Mouse (Mus musculus): ENCODE results near the gene Mlxip.

Gene Mlxip

DNA sequence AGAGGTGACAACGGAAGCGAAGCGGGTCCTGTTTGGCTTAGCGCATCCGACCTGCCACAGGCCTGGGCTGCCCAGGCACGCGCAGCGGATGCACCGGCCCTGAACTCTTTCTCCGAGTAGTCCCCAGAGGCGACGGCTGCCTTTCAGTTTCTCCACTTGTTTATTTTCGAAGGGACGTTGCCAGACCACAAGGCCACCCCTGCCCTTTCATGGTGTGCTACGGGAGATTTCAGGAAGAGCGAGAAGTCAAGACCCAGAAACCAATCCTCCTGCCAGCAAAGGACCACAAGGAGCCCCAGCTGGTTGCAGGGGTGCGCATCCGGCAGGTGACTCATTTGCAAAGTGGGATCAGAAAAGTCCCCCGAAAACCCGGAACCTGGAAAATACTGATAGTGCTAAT, 12.6 kb upstream of the Mlxip start:
- no peak for DNase-seq (ENCODE audit: low read depth, low spot score)

DNA sequence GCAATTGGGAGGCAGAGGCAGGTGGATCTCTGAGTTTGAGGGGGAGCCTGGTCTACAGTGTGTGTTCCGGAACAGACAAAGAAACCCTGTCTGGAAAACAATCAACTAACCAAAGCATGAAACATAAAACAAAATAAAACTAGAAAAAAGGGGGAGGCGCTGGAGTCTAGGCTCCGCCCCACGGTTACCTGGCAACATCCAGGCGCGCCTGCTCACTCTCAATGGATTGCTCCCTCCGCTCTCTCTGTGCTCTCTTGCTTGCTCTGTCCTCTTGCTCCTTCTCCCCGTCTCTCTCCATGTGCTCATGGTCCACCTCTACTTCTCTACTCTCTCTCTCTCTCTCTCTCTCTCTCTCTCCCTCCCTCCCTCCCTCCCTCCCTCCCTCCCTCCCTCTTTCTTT, 11.9 kb upstream of the Mlxip start:
- no peak for DNase-seq (ENCODE audit: low read depth, low spot score)

DNA sequence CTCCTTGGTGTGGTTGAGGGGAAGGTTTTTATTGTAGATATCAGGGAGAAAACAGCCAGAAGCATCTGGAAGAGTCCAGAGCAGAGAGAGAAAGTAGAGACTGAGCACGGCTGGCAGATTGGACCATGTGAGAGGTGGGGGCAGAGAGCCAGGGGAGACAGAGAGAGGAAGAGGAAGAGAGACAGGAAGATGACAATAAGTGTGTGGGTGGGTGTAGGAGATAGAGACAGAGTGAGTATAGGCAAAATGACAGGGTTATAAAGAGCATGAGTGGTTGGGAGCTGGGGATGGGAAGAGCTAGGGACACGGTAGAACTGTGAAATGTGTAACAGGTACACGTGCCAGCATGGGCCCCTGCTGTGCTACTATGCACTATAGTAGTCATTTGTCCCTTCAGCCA, 6.1 kb upstream of the Mlxip start:
- no peak for DNase-seq (ENCODE audit: low read depth, low spot score)

DNA sequence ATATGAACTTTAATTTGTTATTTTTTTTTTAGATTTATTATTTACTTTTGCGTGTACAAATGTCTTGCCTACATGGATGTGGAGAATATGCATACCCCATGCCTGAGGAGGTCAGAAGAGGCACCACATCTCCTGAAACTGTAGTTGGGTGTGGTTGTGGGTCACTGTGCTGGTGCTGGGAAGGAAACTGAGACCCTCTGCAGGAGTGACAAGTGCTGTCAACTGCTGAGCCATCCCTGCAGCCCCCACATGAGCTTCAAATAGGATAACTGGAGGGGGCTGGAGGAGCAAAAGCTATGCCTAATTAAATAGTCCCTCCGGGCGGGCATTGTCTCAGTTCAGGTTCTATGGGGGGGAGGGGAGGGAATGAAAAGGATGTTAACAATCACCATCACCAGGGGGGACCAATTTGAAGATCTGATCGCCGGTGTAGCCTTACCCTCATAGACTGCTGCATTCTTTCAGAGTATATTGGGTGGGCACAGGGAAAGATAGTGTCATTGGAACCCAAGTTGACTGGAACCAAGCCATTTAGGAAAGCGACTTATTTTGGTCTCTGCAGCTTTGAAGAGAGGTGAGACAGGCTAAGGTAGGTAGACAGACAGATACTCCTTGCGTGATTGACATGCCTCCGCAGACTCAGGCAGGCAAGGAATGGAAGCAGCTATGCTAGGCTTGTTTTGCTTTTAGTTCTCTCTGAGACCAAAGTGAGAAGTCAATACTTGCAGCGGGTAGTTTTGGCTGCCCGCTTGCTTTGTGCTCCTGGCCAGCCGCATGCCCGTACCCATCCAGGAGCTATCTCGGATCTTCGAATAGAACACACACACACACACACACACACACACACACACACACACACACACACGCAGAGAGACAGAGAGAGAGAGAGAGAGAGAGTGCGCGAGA, 3.8 kb upstream of the Mlxip start:
- no peak for DNase-seq (ENCODE audit: low read depth, low spot score)

DNA sequence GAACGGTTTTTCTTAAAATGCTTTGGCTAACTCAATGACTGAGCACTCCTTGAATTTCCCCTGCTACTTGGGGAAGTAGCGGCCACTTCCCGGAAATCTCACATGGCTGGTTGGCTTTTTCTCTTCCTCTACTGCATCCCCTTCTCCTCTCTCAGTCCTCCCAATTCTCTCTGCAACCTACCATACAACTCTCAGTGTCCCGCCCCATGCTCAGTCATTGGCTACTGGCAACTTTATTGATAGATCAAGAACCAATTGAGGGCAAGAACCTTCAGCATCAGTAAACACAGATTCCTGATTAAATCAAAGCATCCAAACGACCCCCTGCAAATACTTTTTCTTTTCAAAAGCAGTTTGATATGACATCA, 3.2 kb upstream of the Mlxip start:
- DNase-seq (ENCODE audit: low read depth, low spot score), result no peak

DNA sequence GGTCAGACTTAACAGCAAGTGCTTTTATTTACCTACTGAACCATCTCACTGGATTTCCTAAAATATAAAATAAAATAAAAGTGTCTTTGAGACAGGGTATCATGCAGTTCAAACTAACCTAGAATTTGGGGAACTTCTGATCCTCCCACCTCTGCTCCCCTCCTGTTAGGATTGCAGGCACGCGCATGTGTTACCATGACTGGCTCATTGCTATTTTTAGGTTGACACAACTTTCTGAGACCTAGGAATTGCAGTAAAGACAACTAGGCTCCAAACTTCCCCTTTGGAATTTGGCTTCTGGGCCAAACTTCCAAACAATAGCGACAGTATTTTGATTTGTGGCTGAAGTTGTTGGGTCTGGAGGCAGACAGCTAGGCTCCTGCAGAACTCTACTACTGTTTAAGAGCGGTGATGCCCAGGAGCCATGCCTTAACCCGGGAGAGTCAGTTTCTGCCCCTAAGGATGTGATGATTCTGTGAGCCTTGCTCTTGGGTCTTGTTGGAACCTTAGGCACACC, 754 bp upstream of the Mlxip start:
- no peak for DNase-seq (ENCODE audit: low read depth, low spot score)

DNA sequence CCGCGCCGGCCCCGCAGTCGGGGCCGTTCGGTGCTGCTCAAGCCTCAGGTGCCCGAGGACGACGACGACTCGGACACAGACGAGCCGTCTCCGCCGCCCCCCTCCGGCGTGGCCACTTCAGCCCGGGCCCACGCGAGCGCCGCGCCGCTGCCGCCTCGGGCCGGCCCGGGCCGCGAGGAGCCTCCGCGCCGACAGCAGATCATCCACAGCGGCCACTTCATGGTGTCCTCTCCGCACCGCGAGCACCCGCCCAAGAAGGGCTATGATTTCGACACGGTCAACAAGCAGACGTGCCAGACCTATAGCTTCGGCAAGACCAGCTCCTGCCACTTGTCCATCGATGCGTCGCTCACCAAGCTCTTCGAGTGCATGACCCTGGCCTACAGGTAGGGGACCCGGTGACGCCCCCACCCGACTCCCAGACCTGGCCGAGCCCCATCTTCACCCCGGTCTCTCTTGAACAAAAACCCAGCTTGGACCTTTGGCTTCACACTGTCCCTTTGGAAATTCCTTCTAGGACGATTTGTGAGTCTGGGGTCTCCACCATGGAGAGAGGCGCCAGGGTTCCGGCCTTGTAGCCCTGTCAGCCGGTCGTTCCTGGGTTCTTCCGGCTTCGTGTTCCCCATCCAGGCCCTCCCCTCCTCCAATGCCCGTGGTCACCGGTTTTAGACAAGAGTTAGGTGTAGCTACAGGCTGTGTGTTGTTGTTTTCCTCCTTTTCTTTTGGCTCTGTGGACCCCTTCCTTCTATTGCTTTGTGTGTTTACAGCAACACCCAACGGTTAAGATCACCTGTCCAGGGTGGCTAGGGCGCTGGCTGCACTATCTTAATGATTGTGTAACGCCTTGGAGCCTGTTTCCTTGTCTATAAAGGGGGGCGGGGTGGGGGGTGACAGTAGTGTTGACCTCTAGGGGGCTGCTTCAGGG, 621 bp downstream of the Mlxip start:
- no peak for DNase-seq (ENCODE audit: low read depth, low spot score)

DNA sequence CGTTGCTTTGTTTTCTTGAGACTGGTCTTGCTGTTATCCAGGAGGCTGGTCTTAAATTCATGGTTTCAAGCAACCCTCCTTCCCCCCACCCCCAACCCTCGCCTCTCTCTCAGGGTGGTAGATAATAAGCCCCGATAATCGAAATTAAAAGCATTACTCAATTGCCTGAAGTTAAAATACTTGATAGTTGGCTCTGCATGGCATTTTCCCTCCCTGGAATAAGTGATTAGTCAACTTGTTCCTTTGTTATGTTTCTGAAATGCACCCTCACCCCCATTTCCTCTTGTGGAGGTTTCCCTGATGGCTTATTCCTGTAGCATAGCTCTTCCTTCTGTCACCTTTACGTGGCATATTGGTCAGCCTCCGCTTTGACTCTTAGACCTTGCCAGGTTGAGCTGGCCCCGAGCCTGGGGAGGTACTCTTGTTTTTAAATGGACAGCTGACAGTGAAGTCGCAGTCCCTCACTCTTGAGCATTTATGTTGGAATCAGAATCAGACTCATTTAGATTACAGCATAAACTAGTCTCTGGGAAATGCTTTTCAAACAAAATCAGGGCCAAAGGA, 2.4 kb downstream of the Mlxip start:
- no peak for DNase-seq (ENCODE audit: low read depth, low spot score)

DNA sequence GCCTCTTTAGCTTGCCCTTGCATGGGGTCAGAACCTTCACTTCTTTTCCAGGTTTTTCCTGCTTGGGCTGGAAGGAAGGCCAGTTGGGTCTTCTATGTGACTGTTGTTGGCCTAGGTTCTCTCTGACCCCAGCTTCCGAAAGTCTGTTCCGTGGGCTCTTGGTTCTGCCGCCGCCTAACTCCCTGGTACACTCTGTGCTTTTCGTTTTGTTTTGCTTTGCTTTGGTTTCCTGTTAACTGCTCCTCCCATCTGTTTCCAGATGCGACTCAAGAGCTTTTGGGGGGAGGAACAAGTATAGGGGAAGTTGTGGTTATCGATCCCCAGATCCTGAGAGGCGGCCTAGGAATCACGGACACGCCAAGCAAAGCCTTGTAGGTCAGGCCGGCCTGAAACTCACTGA, 3.2 kb downstream of the Mlxip start:
- DNase-seq (ENCODE audit: low read depth, low spot score), result no peak

DNA sequence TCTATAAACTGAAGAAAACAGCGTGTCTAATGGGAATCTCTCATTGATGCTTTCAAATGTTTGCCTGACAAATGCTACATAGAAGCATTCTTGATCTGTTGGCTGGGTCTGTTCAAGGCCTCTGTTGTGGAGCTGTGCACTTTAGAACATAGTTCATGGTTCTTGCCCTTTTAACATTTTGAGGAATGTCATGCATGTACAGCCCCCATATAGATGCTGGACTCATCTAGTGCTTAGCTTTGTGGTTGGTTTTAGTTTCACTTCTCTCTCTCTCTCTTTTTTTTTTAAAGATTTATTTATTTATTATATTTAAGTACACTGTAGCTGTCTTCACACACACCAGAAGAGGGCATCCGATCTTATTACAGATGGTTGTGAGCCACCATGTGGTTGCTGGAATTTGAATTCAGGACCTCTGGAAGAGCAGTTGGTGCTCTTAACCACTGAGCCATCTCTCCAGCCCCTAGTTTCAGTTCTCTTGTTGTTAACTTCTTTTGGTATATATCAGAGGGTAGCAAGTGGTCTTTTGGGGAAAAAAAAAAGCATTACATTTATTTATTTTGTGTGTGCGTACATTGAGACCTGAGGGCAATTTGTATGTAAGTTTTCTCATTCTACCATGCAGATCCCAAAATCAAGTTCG, 4.4 kb downstream of the Mlxip start:
- DNase-seq (ENCODE audit: low read depth, low spot score), result no peak

DNA sequence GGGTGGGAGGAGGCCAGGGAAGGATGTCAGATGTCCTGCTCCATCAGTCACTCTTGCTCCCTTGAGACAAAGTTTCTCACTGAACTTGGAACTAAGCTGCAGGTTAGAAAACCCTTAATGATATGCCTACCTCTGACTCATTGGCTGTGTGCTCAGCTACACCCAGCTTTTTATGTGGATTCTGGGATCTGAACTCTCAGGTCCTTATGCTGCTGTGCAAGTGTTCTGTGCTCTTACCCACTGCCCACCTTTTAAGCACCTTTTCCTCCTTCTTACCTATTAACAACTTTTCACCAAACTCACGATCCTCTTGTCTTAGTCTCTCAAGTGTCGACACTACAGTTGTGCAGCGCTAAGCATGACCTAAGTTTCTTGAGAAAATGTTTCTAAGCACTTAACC, 9.9 kb downstream of the Mlxip start:
- DNase-seq (ENCODE audit: low read depth, low spot score), result no peak

DNA sequence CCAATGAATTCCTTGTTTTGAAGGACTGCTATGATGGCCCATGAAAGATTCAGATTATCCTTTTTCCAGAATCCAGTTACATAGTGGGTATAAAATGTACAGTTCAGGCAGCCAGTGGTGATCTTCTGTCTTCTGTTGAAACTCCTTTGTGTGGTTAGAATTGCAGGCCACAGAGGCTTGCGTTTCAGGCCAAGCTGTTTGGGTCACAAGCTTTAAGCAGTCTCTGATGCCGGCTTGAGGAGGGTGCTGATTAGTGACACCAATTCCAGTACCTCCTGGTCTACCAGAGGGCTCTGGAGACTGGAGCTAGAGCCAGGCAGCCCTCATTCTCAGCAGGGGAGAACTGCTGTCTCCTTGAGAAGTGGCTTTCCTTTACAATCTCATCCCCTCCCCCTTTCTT, 12.4 kb downstream of the Mlxip start:
- no peak for DNase-seq (ENCODE audit: low read depth, low spot score)

DNA sequence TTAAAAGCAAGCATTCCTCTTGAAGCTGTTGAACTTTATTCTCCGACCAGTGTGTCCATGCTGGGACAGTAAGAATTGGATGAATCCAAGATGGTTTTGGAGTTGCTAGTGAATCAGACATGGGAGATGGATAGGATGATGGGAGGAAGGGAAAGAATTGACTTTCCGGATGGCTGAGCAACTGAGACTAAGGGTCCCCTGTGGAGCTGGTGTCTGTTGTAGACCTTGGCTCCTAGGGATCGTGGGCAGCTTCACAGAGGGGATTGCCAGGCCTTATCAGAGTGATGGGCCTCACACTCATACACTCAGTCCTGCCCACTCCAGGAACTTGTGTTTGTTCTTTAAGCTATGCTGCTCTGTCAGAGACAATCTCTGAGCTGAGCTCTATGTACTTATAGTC, 13.6 kb downstream of the Mlxip start:
- no peak for DNase-seq (ENCODE audit: low read depth, low spot score)

DNA sequence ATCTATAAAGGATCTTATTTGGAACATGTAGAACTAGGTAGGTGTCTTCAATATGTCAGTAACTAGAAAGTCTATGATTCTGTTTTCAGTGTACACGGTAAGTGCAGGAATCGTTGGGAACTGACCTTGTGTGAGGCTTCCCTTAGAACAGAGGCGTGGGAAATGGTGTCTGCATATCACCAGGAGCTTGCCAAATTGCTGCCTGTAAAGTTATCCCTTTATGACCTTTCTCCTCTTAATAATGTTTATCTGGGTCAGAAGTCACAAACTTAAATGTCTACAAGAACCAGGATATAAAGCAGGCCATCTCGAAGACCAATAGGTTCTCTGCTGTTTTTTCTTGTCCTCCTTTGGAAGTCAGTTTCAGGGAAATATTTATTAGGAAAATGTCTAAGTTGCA, 17.6 kb downstream of the Mlxip start:
- DNase-seq (ENCODE audit: low read depth, low spot score), result no peak

DNA sequence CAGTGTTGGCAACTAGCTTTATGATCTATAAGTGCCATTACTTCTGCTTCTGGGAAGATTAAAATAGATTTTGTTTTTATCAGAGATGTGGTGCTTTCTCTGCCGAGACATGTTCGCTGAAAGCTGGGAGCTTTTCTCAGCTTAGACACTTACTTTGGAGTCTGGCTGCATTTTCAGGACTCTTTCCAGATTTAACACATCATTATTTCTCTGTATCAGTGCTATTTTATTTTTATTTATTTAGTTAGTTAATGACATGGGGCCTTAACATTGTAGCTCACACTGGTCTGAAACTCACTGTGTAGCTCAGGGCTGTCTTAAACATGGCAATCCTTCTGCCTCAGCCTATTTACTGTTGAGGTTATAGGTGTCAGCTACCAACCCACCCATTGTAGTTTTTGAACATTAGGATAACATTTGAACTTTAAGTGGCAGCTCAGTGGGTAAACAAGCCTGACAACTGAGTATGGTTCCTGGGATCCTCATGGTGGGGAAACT, 19.3 kb downstream of the Mlxip start:
- DNase-seq (ENCODE audit: low read depth, low spot score), result no peak

DNA sequence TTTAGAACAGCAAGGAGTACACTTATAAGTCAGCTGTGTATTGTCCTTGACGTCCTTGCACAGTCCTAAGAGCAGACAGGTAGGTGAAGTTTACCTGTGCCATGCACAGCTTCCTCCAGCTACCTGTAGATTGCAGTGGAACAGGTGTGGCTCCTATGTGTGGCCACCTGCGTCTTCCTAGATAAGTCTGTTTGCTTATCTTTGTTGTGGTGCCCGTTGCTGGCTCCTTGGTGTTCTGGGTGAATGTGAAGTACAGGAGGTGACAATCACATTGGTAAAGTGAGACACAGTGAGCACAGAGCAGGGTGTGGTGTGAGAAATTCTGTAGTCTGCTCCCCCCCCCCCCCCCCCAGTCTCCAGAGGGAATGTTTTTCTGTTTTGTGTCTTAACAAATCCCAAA, 21.6 kb downstream of the Mlxip start:
- DNase-seq (ENCODE audit: low read depth, low spot score), result no peak

DNA sequence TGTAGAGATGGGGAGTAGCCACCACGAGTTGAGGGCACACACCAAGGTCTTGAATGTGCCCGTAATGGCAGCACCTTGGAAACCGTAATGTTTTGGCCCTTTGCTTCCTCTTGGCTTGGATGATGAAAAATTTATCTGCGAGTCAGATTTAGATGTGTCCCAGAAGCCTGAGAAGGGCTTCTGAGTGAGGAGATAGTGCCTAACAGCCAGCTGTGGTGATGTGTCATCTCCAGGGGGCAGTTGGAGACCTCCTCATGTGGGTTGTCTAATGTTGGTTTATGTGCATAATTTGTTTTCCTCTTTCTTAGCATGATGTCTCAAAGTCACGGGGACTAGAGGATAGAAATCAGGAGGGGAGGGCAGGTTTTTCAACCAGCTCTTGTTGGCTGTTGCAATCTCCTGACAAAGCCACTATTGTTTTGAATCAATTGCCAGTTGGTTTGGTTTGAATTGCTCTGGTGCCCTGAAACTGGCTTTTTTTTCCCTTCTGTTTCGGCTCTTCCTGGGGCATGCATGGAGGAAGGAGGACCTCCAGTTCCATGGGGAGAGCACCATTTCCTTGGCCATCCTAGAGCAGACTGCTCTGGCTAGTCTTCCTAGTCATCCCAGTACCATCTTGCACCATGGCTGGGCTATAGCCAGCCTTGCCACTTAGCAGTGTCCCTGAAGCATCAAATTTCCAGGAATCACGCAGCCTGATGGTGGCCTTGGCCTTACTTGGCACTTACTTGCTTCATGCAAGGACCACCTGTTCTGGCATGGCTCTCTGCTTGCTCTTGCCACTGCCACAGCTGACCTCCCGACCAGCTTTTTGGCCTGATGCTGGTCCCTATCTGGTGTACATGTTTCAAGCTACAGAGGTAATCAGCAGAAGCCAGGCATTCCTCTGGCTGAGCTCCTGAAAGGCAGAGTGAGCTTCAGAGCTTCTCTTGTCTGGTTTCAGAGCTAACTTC, 22.2 kb downstream of the Mlxip start:
- DNase-seq (ENCODE audit: low read depth, low spot score), result no peak

DNA sequence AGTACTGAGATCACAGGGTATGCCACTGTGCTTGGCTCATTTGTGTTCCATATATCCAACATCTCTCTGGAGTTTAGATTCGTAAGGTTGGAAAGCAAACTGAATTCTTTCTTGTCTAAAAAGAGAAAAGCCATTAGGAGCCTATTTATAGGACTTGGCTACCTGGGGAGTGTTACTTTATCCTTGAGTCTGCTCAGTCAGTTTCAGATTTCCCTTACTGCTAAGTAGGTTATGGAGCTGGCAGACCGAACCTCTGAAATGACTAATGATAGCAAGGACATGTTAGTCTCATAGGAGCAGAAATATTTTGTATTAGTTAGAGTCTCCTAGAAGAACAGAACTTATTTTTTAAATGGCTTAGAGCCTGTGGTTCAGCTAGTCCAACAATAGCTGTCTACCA, 29.3 kb downstream of the Mlxip start:
- no peak for DNase-seq (ENCODE audit: low read depth, low spot score)

DNA sequence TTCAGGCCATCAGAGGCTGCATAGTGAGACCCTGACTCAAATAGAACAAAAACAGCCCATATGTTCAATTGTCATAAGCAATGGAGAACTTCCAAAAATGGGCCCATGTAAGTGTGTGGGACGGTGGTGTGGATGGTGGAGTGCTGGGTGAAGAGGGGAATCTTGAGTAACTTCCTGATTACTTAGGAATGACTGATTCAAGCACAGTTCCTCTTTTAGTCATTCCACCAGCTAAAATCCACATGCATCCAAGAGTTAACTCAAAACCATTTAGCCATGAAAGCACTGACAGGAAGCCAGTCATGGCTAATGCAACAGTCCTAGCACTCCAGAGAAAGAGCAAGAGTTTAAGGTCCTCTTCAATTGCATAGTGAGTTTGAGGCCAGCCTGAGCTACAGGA, 33.0 kb downstream of the Mlxip start:
- DNase-seq (ENCODE audit: low read depth, low spot score), result no peak

DNA sequence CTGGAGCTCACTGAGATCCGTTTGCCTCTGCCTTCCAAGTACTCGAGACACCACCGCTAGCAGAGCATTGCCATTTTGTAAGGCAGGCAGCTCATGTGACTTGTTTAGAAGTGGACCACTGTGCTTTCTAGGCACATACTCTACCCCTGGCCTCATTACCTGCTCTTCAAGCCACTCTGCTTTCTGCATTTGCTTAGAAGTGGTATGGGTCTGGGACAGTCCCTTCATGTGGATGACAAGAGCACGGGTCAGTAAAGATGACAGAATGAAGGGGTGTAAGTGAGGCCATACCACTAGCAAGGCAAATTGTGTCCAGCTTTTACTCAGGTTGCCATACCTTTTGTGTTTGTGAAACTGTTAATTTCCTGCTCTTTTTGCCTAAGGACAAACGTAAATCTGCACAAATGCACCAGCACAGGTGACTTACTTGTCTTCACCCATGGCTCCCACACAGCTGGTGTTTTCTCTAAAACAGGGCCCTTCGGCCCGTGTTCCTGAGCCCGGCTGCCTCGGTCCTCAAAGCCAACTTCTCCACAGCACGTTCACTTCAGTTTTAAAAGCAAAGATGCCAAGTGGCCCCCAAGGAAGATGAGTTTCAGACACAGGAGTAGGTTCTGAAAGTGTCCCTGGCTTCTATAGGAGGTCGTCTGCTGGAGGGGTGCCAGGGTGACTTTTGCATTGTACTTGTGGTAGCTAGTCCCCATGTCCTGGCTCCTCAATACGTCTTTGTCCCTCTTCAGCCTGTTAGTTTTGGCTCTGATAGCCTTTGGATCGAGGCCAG, 37.1 kb downstream of the Mlxip start:
- DNase-seq (ENCODE audit: low read depth, low spot score), result no peak

Measured in WW6 (cell line).